Mouse (Mus musculus) gonadal fat pad, adult 2 months (tissue): Measurements from ENCODE around the gene Aamdc. TPM values are rescaled to one million over a fixed set of nuclear protein-coding genes. Genes with fewer than 3 reads are reported as not detected.

Source experiments
- DNase-seq: peaks from one replicate; pipeline ENCODE4 v3.0.0-alpha.2; 2012; ENCODE audit warnings: low read depth
- polyA plus RNA-seq: library from polyadenylated mRNA; depleted of rRNA; stranded (reverse); fragments of >200 nt; gene quantifications from 2 replicates; pipeline ENCODE4 v1.2.3, GENCODE M21; 2012; rRNA removed

Aamdc gene
- polyA plus RNA-seq, 1 experiment, result 74.8 TPM

DNA sequence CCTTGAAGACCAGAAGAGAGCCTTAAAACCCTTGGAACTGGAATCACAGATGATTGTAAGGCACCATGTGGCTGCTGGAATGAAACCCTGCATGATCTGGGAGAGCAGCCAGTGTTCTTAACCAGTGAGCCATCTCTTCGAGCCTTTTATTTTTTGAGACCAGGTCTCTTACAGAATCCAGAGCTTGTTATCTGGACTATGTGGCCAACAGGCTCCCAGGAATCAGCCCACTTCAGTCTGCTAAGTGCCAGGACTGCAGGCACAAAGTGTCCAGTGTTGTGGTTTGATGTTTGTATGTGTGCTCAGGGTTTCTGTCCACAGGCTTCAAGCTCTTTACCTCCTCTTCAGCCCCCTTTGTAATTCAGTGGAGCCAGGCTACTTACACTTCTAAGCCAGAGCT, 64.5 kb downstream of the Aamdc start:
- no peak for DNase-seq

DNA sequence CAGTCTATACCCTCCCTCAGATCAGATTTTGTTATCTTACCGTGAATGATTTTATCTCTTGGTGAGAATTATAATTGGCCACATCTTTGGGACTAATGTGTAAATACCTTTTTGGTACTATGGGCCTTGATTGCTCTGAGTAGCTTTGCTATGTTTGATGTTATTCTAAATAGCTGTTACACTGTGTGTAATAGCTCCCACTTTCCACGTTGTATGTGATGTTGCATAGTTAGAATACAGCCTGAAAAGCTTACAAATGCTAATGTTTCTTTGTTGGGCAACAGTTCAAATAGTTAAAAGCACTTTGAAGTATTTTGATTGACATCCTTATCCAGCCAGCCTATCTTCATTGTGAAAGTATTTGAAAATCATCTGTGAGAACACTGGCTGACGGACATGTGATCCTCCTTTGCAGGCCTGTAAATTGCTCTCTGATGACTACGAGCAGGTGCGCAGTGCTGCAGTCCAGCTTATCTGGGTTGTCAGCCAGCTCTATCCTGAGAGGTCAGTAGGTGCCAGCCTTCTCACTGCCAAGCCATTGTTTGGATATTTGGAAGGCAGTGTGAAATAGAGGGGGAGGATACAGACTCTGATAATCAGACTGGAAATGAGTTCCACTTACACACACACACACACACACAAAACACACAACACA, 78.6 kb downstream of the Aamdc start:
- DNase-seq, result no peak

Other genes with a start within 250 kb of the Aamdc start
- 7.5 and 7.7 TPM in 2 replicates for gene Usp35, start 247.5 kb downstream of the Aamdc start, polyA plus RNA-seq
- gene Kctd21, start 247.2 kb downstream of the Aamdc start, polyA plus RNA-seq, result 9.6 and 10.2 TPM in 2 replicates
- gene Alg8, start 207.9 kb downstream of the Aamdc start, polyA plus RNA-seq, result 14.0 and 14.8 TPM in 2 replicates
- gene Ndufc2, start 179.5 kb downstream of the Aamdc start, polyA plus RNA-seq, result 145 and 150 TPM in 2 replicates
- 533 and 1,341 TPM in 2 replicates for gene Thrsp, start 161.8 kb downstream of the Aamdc start, polyA plus RNA-seq
- gene Kctd14, start 128.2 kb downstream of the Aamdc start, polyA plus RNA-seq, result 4.6 and 6.7 TPM in 2 replicates
- gene Ints4, start 98.5 kb downstream of the Aamdc start, polyA plus RNA-seq, result 92.0 and 113 TPM in 2 replicates
- 2.2 and 3.1 TPM in 2 replicates for gene Rsf1, start 392 bp upstream of the Aamdc start, polyA plus RNA-seq
- gene Clns1a, start 117.1 kb upstream of the Aamdc start, polyA plus RNA-seq, result 32.8 and 39.1 TPM in 2 replicates
- 21.2 and 24.1 TPM in 2 replicates for gene Aqp11, start 158.8 kb upstream of the Aamdc start, polyA plus RNA-seq
- gene Pak1, start 209.0 kb upstream of the Aamdc start, polyA plus RNA-seq, result 4.0 and 5.9 TPM in 2 replicates